Comparison of ENCODE assay signal across 8 mouse cellular contexts in genomic region chr14:32161090-32161885, GRCm38 (mm10). TPM values are rescaled to one million over a fixed set of nuclear protein-coding genes. Genes with fewer than 3 reads are reported as not detected.
DNase-seq lines count a peak whose midpoint lies in the region; ATAC-seq lines count a peak whose summit lies in the region.

No protein-coding gene starts in this region.

- ATAC-seq in heart, embryonic 13.5 days (ENCODE audit: extremely low read depth, insufficient number of reproducible peaks, low FRiP score, low TSS enrichment), result no peak
- ATAC-seq in hindbrain, embryonic 15.5 days (ENCODE audit: low FRiP score, low read depth), result no peak

- no peaks in the 10 kb centered on the region for H3K36me3 ChIP-seq in heart, embryonic 13.5 days
- no peaks in the 10 kb centered on the region for H3K36me3 ChIP-seq in hindbrain, embryonic 15.5 days
- H3K36me3 ChIP-seq in midbrain, embryonic 10.5 days, result no peaks in the 10 kb centered on the region

- H3K4me3 ChIP-seq in heart, embryonic 13.5 days, result peak overlapping the region; percentile 95
- H3K4me3 ChIP-seq in hindbrain, embryonic 15.5 days, result peak overlapping the region; percentile 78; the same call in 1 of the 2 replicates
- peak overlapping the region; percentile 92 for H3K4me3 ChIP-seq in midbrain, embryonic 10.5 days

- peak overlapping the region; percentile 93 for H3K27ac ChIP-seq in heart, embryonic 13.5 days (replicated peaks)
- no peak overlapping the region for H3K27ac ChIP-seq in hindbrain, embryonic 15.5 days (replicated peaks)
- no peak overlapping the region for H3K27ac ChIP-seq in midbrain, embryonic 10.5 days (replicated peaks)

- no peak for DNase-seq in heart, adult 9 months (ENCODE audit: low spot score in 2 of 2)
- peak; percentile 38 for DNase-seq in ZHBTc4 (ENCODE audit: low read depth, low spot score)
- no peak for DNase-seq in midbrain, embryonic 10.5 days (ENCODE audit: low spot score)
- DNase-seq in adrenal gland, adult 8-10 months, result no peak
- DNase-seq in testis, postnatal 10 days (ENCODE audit: low spot score), result no peak
- no peak for DNase-seq in embryo, embryonic 10.5 days (ENCODE audit: low spot score)

- no peaks in the 10 kb centered on the region for H3K9me3 ChIP-seq in heart, embryonic 13.5 days
- H3K9me3 ChIP-seq in hindbrain, embryonic 15.5 days, result no peaks in the 10 kb centered on the region
- no peaks in the 10 kb centered on the region for H3K9me3 ChIP-seq in midbrain, embryonic 10.5 days (replicated peaks)

- H3K9ac ChIP-seq in heart, embryonic 13.5 days, result peak overlapping the region; percentile 97
- peak overlapping the region; percentile 87; the same call in 1 of the 2 replicates for H3K9ac ChIP-seq in hindbrain, embryonic 15.5 days

- peaks cover 62% of the 10 kb centered on the region for H3K4me1 ChIP-seq in heart, embryonic 13.5 days
- H3K4me1 ChIP-seq in hindbrain, embryonic 15.5 days (replicated peaks), result peaks cover 37% of the 10 kb centered on the region
- H3K4me1 ChIP-seq in midbrain, embryonic 10.5 days, result peaks cover 32% of the 10 kb centered on the region

- peak overlapping the region; percentile 95 for H3K4me2 ChIP-seq in heart, embryonic 13.5 days
- H3K4me2 ChIP-seq in hindbrain, embryonic 15.5 days, result peak overlapping the region; percentile 79

- 75% methylated on average over 12 of the region's 12 CpGs for WGBS in heart, embryonic 13.5 days
- WGBS in hindbrain, embryonic 15.5 days, result 90% methylated on average over 12 of the region's 12 CpGs
- WGBS in midbrain, embryonic 10.5 days, result 89% methylated on average over 12 of the region's 12 CpGs

- no peaks in the 10 kb centered on the region for H3K27me3 ChIP-seq in heart, embryonic 13.5 days (replicated peaks)
- no peaks in the 10 kb centered on the region for H3K27me3 ChIP-seq in hindbrain, embryonic 15.5 days
- no peaks in the 10 kb centered on the region for H3K27me3 ChIP-seq in midbrain, embryonic 10.5 days (ENCODE audit: low read depth, poor library complexity, severe bottlenecking)

RNA-seq across cellular contexts. Expression of gene Ncoa4, which starts 1.6 kb away (rescaled TPM):
- 117 and 141 TPM in 2 replicates for polyA plus RNA-seq in heart, embryonic 13.5 days (2015; fragmentation: Nextera tagmentation; extraction: Ambion mirVana)
- polyA plus RNA-seq in hindbrain, embryonic 15.5 days (2015; fragmentation: Nextera tagmentation; extraction: Ambion mirVana), result 95.6 and 103 TPM in 2 replicates
- polyA plus RNA-seq in midbrain, embryonic 10.5 days (2016; fragmentation: Nextera tagmentation; extraction: Ambion mirVana), result 71.1 and 82.2 TPM in 2 replicates
- total RNA-seq in adrenal gland, adult 8-10 months (2022), result 100 to 1,000 TPM; 139 to 231 (median 191) TPM

RNA-seq across cellular contexts. Expression of gene Msmb, which starts 19.5 kb away (rescaled TPM):
- not detected in 2 replicates for polyA plus RNA-seq in heart, embryonic 13.5 days (2015; fragmentation: Nextera tagmentation; extraction: Ambion mirVana)
- polyA plus RNA-seq in hindbrain, embryonic 15.5 days (2015; fragmentation: Nextera tagmentation; extraction: Ambion mirVana), result not detected in 2 replicates
- not detected in 2 replicates for polyA plus RNA-seq in midbrain, embryonic 10.5 days (2016; fragmentation: Nextera tagmentation; extraction: Ambion mirVana)
- total RNA-seq in adrenal gland, adult 8-10 months (2022), result not detected

RNA-seq across cellular contexts. Expression of gene Timm23, which starts 40.4 kb away (rescaled TPM):
- polyA plus RNA-seq in heart, embryonic 13.5 days (2015; fragmentation: Nextera tagmentation; extraction: Ambion mirVana), result 289 and 312 TPM in 2 replicates
- polyA plus RNA-seq in hindbrain, embryonic 15.5 days (2015; fragmentation: Nextera tagmentation; extraction: Ambion mirVana), result 225 and 227 TPM in 2 replicates
- 312 and 360 TPM in 2 replicates for polyA plus RNA-seq in midbrain, embryonic 10.5 days (2016; fragmentation: Nextera tagmentation; extraction: Ambion mirVana)
- total RNA-seq in adrenal gland, adult 8-10 months (2022), result 100 to 1,000 TPM in 2 of 4 experiments, 10 to 100 TPM in 2; 67.8 to 135 (median 88.5) TPM

RNA-seq across cellular contexts. Expression of gene Parg, which starts 40.5 kb away (rescaled TPM):
- polyA plus RNA-seq in heart, embryonic 13.5 days (2015; fragmentation: Nextera tagmentation; extraction: Ambion mirVana), result 22.3 and 22.8 TPM in 2 replicates
- 31.0 and 34.6 TPM in 2 replicates for polyA plus RNA-seq in hindbrain, embryonic 15.5 days (2015; fragmentation: Nextera tagmentation; extraction: Ambion mirVana)
- polyA plus RNA-seq in midbrain, embryonic 10.5 days (2016; fragmentation: Nextera tagmentation; extraction: Ambion mirVana), result 47.5 and 48.5 TPM in 2 replicates
- 10 to 100 TPM; 45.9 to 83.0 (median 54.5) TPM for total RNA-seq in adrenal gland, adult 8-10 months (2022)
